Mouse (Mus musculus) small intestine, adult 2 months (tissue): ENCODE measurements around the gene Pbx2. TPM values are rescaled to one million over a fixed set of nuclear protein-coding genes. Genes with fewer than 3 reads are reported as not detected.

Source experiments
- H3K27ac ChIP-seq: fragments of 200-500 bp; 2 replicates; pipeline ENCODE4 v1.5.1; 2012; ENCODE audit warnings: low read depth, low read length, control low read depth, inconsistent platforms; ENCODE audit not compliant: insufficient read depth
- H3K27me3 ChIP-seq: fragments of 200-500 bp; 2 replicates; pipeline ENCODE4 v1.6.1; 2012; ENCODE audit warnings: mild to moderate bottlenecking, moderate library complexity, low read length, inconsistent platforms; ENCODE audit not compliant: control insufficient read depth, insufficient read depth
- H3K36me3 ChIP-seq: fragments of 200-500 bp; 2 replicates; pipeline ENCODE4 v1.6.1; 2012; ENCODE audit warnings: mild to moderate bottlenecking, low read length, control low read depth, inconsistent platforms; ENCODE audit not compliant: control insufficient read depth, insufficient read depth
- H3K4me1 ChIP-seq: fragments of 200-500 bp; 2 replicates; pipeline ENCODE4 v1.6.1; 2012; ENCODE audit warnings: low read length, inconsistent platforms, mixed read lengths; ENCODE audit not compliant: control insufficient read depth, insufficient read depth, insufficient read length
- H3K4me3 ChIP-seq: fragments of 200-500 bp; 2 replicates; pipeline ENCODE4 v1.5.1; 2012; ENCODE audit warnings: low read depth, mild to moderate bottlenecking, control low read depth, inconsistent platforms, low read length, moderate library complexity
- CTCF ChIP-seq: fragments of 200-500 bp; IDR thresholded peaks from 2 replicates; pipeline ENCODE4 v1.5.1; 2012; ENCODE audit warnings: low read depth, mild to moderate bottlenecking, control low read depth, inconsistent platforms, low read length, moderate library complexity, mixed read lengths; ENCODE audit not compliant: insufficient replicate concordance, insufficient read length; ENCODE audit errors: extremely low read depth
- POLR2A ChIP-seq: fragments of 200-500 bp; IDR thresholded peaks from 2 replicates; pipeline ENCODE4 v1.6.1; 2012; ENCODE audit warnings: low read depth, mild to moderate bottlenecking, control low read depth, inconsistent platforms, low read length, moderate library complexity
- WGBS: fragments of 180-500 bp; shearing (Covaris S2); methylation state at CpG from one replicate; pipeline ENCODE4 v1.1.7; 2018; 5-methylcytosine and 5-hydroxymethylcytosine counted together
- polyA plus RNA-seq: library from polyadenylated mRNA; depleted of rRNA; stranded (reverse); fragments of >200 nt; gene quantifications from 2 replicates; pipeline ENCODE4 v1.2.3, GENCODE M21; 2012

The Pbx2 gene
- polyA plus RNA-seq, 1 experiment, result 32.2 TPM

GRCm38 (mm10) chr17:34556406-34556805, 34.7 kb upstream of the Pbx2 start:
- Histone ChIP-seq H3K4me3 (no peak overlapping the region), H3K27me3 (no peaks in the 10 kb centered on the region), H3K36me3 (no peaks in the 10 kb centered on the region), H3K27ac (no peak overlapping the region), H3K4me1 (peaks cover 3% of the 10 kb centered on the region; the same call in 1 of the 2 replicates)
- no peak for TF ChIP-seq POLR2A
- TF ChIP-seq CTCF, result no peak
- 71% methylated on average over 8 of the region's 8 CpGs for WGBS

GRCm38 (mm10) chr17:34557411-34557810, 33.7 kb upstream of the Pbx2 start:
- Histone ChIP-seq H3K27me3 (no peaks in the 10 kb centered on the region), H3K36me3 (no peaks in the 10 kb centered on the region), H3K4me3 (no peak overlapping the region), H3K4me1 (peaks cover 3% of the 10 kb centered on the region; the same call in 1 of the 2 replicates), H3K27ac (no peak overlapping the region)
- WGBS, result 86% methylated on average over 11 of the region's 11 CpGs
- TF ChIP-seq CTCF (no peak), POLR2A (no peak)

- Histone ChIP-seq H3K27me3 (no peaks in the 10 kb centered on the region), H3K4me3 (no peak overlapping the region), H3K27ac (no peak overlapping the region), H3K4me1 (peaks cover 7% of the 10 kb centered on the region), H3K36me3 (no peaks in the 10 kb centered on the region)
- no peak for TF ChIP-seq POLR2A
- TF ChIP-seq CTCF, result no peak
- 77% methylated on average over 7 of the region's 7 CpGs for WGBS
These were observed 31.9 kb upstream of the Pbx2 start for GRCm38 (mm10) chr17:34559116-34559515.

- Histone ChIP-seq H3K36me3 (no peaks in the 10 kb centered on the region), H3K27me3 (no peaks in the 10 kb centered on the region), H3K4me3 (no peak overlapping the region), H3K27ac (peak overlapping the region; percentile 25; the same call in 1 of the 2 replicates), H3K4me1 (peaks cover 10% of the 10 kb centered on the region)
- TF ChIP-seq CTCF (peak; percentile 44; the same call in 1 of the 2 replicates), POLR2A (no peak)
- WGBS, result 17% methylated on average over 15 of the region's 15 CpGs
These were observed 31.2 kb upstream of the Pbx2 start for GRCm38 (mm10) chr17:34559895-34560294.

GRCm38 (mm10) chr17:34560438-34560837, 30.6 kb upstream of the Pbx2 start:
- no peak for TF ChIP-seq POLR2A
- peak; percentile 13; the same call in 1 of the 2 replicates for TF ChIP-seq CTCF
- WGBS, result 93% methylated on average over 6 of the region's 6 CpGs
- H3K27ac ChIP-seq, result no peak overlapping the region

GRCm38 (mm10) chr17:34561200-34561599, 29.9 kb upstream of the Pbx2 start:
- no peaks in the 10 kb centered on the region for H3K27me3 ChIP-seq
- 63% methylated on average over 8 of the region's 8 CpGs for WGBS
- peak overlapping the region; percentile 30; the same call in 1 of the 2 replicates for H3K27ac ChIP-seq
- TF ChIP-seq POLR2A, result no peak
- TF ChIP-seq CTCF, result no peak
- peak overlapping the region; percentile 43 for H3K4me3 ChIP-seq
- peaks cover 10% of the 10 kb centered on the region for H3K4me1 ChIP-seq
- H3K36me3 ChIP-seq, result no peaks in the 10 kb centered on the region

More at GRCm38 (mm10) chr17:34560438-34560837, 30.6 kb upstream of the Pbx2 start:
- no peaks in the 10 kb centered on the region for H3K27me3 ChIP-seq
- H3K4me3 ChIP-seq, result no peak overlapping the region
- no peaks in the 10 kb centered on the region for H3K36me3 ChIP-seq
- peaks cover 10% of the 10 kb centered on the region for H3K4me1 ChIP-seq

GRCm38 (mm10) chr17:34562595-34562994, 28.5 kb upstream of the Pbx2 start:
- WGBS, result 67% methylated on average over 3 of the region's 3 CpGs
- no peak overlapping the region for H3K27ac ChIP-seq
- no peak overlapping the region for H3K4me3 ChIP-seq
- TF ChIP-seq CTCF (no peak), POLR2A (no peak)
- H3K4me1 ChIP-seq, result peaks cover 16% of the 10 kb centered on the region
- no peaks in the 10 kb centered on the region for H3K27me3 ChIP-seq
- H3K36me3 ChIP-seq, result no peaks in the 10 kb centered on the region
